Mouse (Mus musculus) common myeloid progenitor, adult 5-6 weeks (primary cell): ENCODE measurements around the gene Map3k4. TPM values are rescaled to one million over a fixed set of nuclear protein-coding genes. Genes with fewer than 3 reads are reported as not detected.

Source experiments
- ATAC-seq: replicated peaks from 2 replicates; pipeline ENCODE4 v1.8.0; 2016; ENCODE audit warnings: low read depth, mild to moderate bottlenecking, moderate TSS enrichment, inconsistent platforms; ENCODE audit not compliant: poor library complexity, severe bottlenecking
- total RNA-seq: library from RNA; stranded (forward); fragments of 200-1000, 187-1606 nt; gene quantifications from 2 replicates; pipeline ENCODE4 v1.2.3, GENCODE M21; 2017

Gene Map3k4
- total RNA-seq, 1 experiment from 2014 or later, result 38.5 TPM

- ATAC-seq, result no peak
Observed at GRCm38 (mm10) chr17:12275756-12276155, 42.8 kb downstream of the Map3k4 start.

- ATAC-seq, result no peak
Observed at GRCm38 (mm10) chr17:12273032-12273431, 45.6 kb downstream of the Map3k4 start.

- no peak for ATAC-seq
Observed at GRCm38 (mm10) chr17:12271805-12272204, 46.8 kb downstream of the Map3k4 start.

- ATAC-seq, result no peak
Observed at GRCm38 (mm10) chr17:12268538-12268937, 50.1 kb downstream of the Map3k4 start.

GRCm38 (mm10) chr17:12268091-12268490, 50.5 kb downstream of the Map3k4 start:
- ATAC-seq, result no peak

- no peak; the same call in 1 of the 2 replicates for ATAC-seq
Observed at GRCm38 (mm10) chr17:12265969-12266925, 52.3 kb downstream of the Map3k4 start.

GRCm38 (mm10) chr17:12264293-12264692, 54.3 kb downstream of the Map3k4 start:
- ATAC-seq, result no peak

- no peak for ATAC-seq
Observed at GRCm38 (mm10) chr17:12263787-12264186, 54.8 kb downstream of the Map3k4 start.

GRCm38 (mm10) chr17:12262851-12263250, 55.7 kb downstream of the Map3k4 start:
- no peak for ATAC-seq

- peak; percentile 64 for ATAC-seq
Observed at GRCm38 (mm10) chr17:12261887-12262286, 56.7 kb downstream of the Map3k4 start.

GRCm38 (mm10) chr17:12261376-12261775, 57.2 kb downstream of the Map3k4 start:
- ATAC-seq, result no peak

- ATAC-seq, result no peak
Observed at GRCm38 (mm10) chr17:12259957-12260356, 58.6 kb downstream of the Map3k4 start.

- no peak for ATAC-seq
Observed at GRCm38 (mm10) chr17:12258517-12258916, 60.1 kb downstream of the Map3k4 start.

GRCm38 (mm10) chr17:12256142-12256541, 62.5 kb downstream of the Map3k4 start:
- no peak for ATAC-seq

GRCm38 (mm10) chr17:12250581-12250980, 68.0 kb downstream of the Map3k4 start:
- no peak for ATAC-seq

GRCm38 (mm10) chr17:12249783-12250504, 68.7 kb downstream of the Map3k4 start:
- no peak for ATAC-seq

GRCm38 (mm10) chr17:12240701-12241100, 77.9 kb downstream of the Map3k4 start:
- ATAC-seq, result no peak

GRCm38 (mm10) chr17:12232724-12233123, 85.9 kb downstream of the Map3k4 start:
- ATAC-seq, result no peak

- no peak for ATAC-seq
Observed at GRCm38 (mm10) chr17:12231087-12231486, 87.5 kb downstream of the Map3k4 start.

- no peak for ATAC-seq
Observed at GRCm38 (mm10) chr17:12230167-12230566, 88.4 kb downstream of the Map3k4 start.

GRCm38 (mm10) chr17:12229756-12230155, 88.8 kb downstream of the Map3k4 start:
- ATAC-seq, result no peak
